Mouse (Mus musculus): ENCODE results near the gene Mettl7a1. TPM values are rescaled to one million over a fixed set of nuclear protein-coding genes. Genes with fewer than 3 reads are reported as not detected.

The Mettl7a1 gene
- total and polyA plus RNA-seq, 3 experiments = 17.3 to 34.4 TPM; not detected in 1

GRCm38 (mm10) chr15:100300499-100300898 is 3.4 kb upstream of the Mettl7a1 start (continued):
- TF ChIP-seq TBP (IDR thresholded peaks at IDR 0.05; ENCODE audit: low read depth, low read length) = no peak

- no peak for TF ChIP-seq GATA1 (IDR thresholded peaks at IDR 0.05; ENCODE audit: low read depth, low read length)
- no peak for TF ChIP-seq TCF12 (IDR thresholded peaks at IDR 0.05; ENCODE audit: low read depth, low read length)
- TF ChIP-seq POLR2AphosphoS5 (IDR thresholded peaks at IDR 0.05; ENCODE audit: borderline replicate concordance, low read depth, low read length) = no peak
- no peak for TF ChIP-seq CHD2 (IDR thresholded peaks at IDR 0.05; ENCODE audit: low read length)
- TF ChIP-seq ZNF384 (IDR thresholded peaks at IDR 0.05; ENCODE audit: low read depth, low read length) = no peak
- TF ChIP-seq ZMIZ1 (IDR thresholded peaks at IDR 0.05; ENCODE audit: low read depth, low read length) = no peak
- no peak for TF ChIP-seq RAD21 (IDR thresholded peaks at IDR 0.05; ENCODE audit: low read depth, low read length)
- TF ChIP-seq CHD1 (IDR thresholded peaks at IDR 0.05; ENCODE audit: low read depth, low read length) = no peak
- Histone ChIP-seq H3K9me3 (replicated peaks; ENCODE audit: insufficient read depth, low read length) (no peaks in the 10 kb centered on the region), H3K4me3 (ENCODE audit: control insufficient read depth in 1 of 2, insufficient read depth in 1 of 2, low read depth in 2 of 2, low read length in 2 of 2) (no peak overlapping the region), H3K79me2 (ENCODE audit: control insufficient read depth, insufficient read depth, low read length, poor library complexity) (peaks cover 7% of the 10 kb centered on the region), H3K9ac (ENCODE audit: control insufficient read depth, low read depth, low read length, poor library complexity, severe bottlenecking) (no peak overlapping the region), H3K27me3 (ENCODE audit: control insufficient read depth in 1 of 2, insufficient read depth in 2 of 2, low read length in 2 of 2) (no peaks in the 10 kb centered on the region), H3K4me1 (ENCODE audit: control insufficient read depth in 1 of 2, insufficient read depth in 2 of 2, low read length in 2 of 2) (peaks cover 29 to 31% of the 10 kb centered on the region in 2 experiments), H3K36me3 (ENCODE audit: control insufficient read depth in 1 of 2, insufficient read depth in 2 of 2, low read length in 2 of 2) (peaks cover 0 to 31% of the 10 kb centered on the region in 2 experiments; a peak in 2 of 4 replicates), H3K27ac (ENCODE audit: control insufficient read depth, low read depth, low read length) (no peak overlapping the region)
- DNase-seq (ENCODE audit: low read depth, low spot score) = no peak
These were observed 2.4 kb upstream of the Mettl7a1 start for GRCm38 (mm10) chr15:100301556-100301955.

GRCm38 (mm10) chr15:100303428-100304018 is 417 bp upstream of the Mettl7a1 start:
- Histone ChIP-seq H3K4me3 (ENCODE audit: control insufficient read depth in 1 of 2, insufficient read depth in 1 of 2, low read depth in 2 of 2, low read length in 2 of 2) (peak overlapping the region; percentile 56 to 79), H3K79me2 (ENCODE audit: control insufficient read depth, insufficient read depth, low read length, poor library complexity) (peaks cover 7% of the 10 kb centered on the region), H3K36me3 (ENCODE audit: control insufficient read depth in 1 of 2, insufficient read depth in 2 of 2, low read length in 2 of 2) (peaks cover 0 to 33% of the 10 kb centered on the region in 2 experiments; a peak in 2 of 4 replicates), H3K4me1 (ENCODE audit: control insufficient read depth in 1 of 2, insufficient read depth in 2 of 2, low read length in 2 of 2) (peaks cover 31 to 38% of the 10 kb centered on the region in 2 experiments), H3K27ac (ENCODE audit: control insufficient read depth, low read depth, low read length) (peak overlapping the region; percentile 99), H3K9me3 (replicated peaks; ENCODE audit: insufficient read depth, low read length) (no peaks in the 10 kb centered on the region), H3K9ac (ENCODE audit: control insufficient read depth, low read depth, low read length, poor library complexity, severe bottlenecking) (peak overlapping the region; percentile 55), H3K27me3 (ENCODE audit: control insufficient read depth in 1 of 2, insufficient read depth in 2 of 2, low read length in 2 of 2) (no peaks in the 10 kb centered on the region)
- peak; percentile 81 for DNase-seq (ENCODE audit: low read depth, low spot score)
- TF ChIP-seq TBP (IDR thresholded peaks at IDR 0.05; ENCODE audit: low read depth, low read length) = no peak
- TF ChIP-seq SIN3A (IDR thresholded peaks at IDR 0.05; ENCODE audit: low read length) = 0 out of 2 replicates have a peak, but pooled peaks have one; percentile 14
- peak; percentile 45; the same call in 1 of the 2 replicates for TF ChIP-seq ZMIZ1 (IDR thresholded peaks at IDR 0.05; ENCODE audit: low read depth, low read length)
- peak; percentile 54; the same call in 1 of the 2 replicates for TF ChIP-seq MYB (IDR thresholded peaks at IDR 0.05; ENCODE audit: low read depth, low read length)
- peak; percentile 47; the same call in 1 of the 2 replicates for TF ChIP-seq BHLHE40 (IDR thresholded peaks at IDR 0.05; ENCODE audit: borderline replicate concordance, low read depth, low read length)
- TF ChIP-seq GATA1 (IDR thresholded peaks at IDR 0.05; ENCODE audit: low read depth, low read length) = peak; percentile 72
- 0 out of 2 replicates have a peak, but pooled peaks have one; percentile 24 for TF ChIP-seq MYC (IDR thresholded peaks at IDR 0.05; ENCODE audit: low read depth, low read length)
- 0 out of 2 replicates have a peak, but pooled peaks have one; percentile 5 for TF ChIP-seq USF1 (IDR thresholded peaks at IDR 0.05; ENCODE audit: low read depth, low read length)
- peak; percentile 41; the same call in 1 of the 2 replicates for TF ChIP-seq MAZ (IDR thresholded peaks at IDR 0.05; ENCODE audit: low read depth, low read length)
- no peak for TF ChIP-seq POLR2AphosphoS2 (IDR thresholded peaks at IDR 0.05; ENCODE audit: low read length)
- 0 out of 2 replicates have a peak, but pooled peaks have one; percentile 15 for TF ChIP-seq ZNF384 (IDR thresholded peaks at IDR 0.05; ENCODE audit: low read depth, low read length)
- TF ChIP-seq RCOR1 (IDR thresholded peaks at IDR 0.05; ENCODE audit: low read depth, low read length) = peak; percentile 56
- peak; percentile 55; the same call in 1 of the 2 replicates for TF ChIP-seq MAX (IDR thresholded peaks at IDR 0.05; ENCODE audit: low read length)
- peak; percentile 66 for TF ChIP-seq TAL1 (IDR thresholded peaks at IDR 0.05; ENCODE audit: low read length)
- TF ChIP-seq ETS1 (IDR thresholded peaks at IDR 0.05; ENCODE audit: low read depth, low read length) = peak; percentile 72
- TF ChIP-seq MEF2A (IDR thresholded peaks at IDR 0.05; ENCODE audit: extremely low read depth, insufficient replicate concordance, low read depth, low read length, poor library complexity, severe bottlenecking) = no peak
- no peak for TF ChIP-seq NRF1 (IDR thresholded peaks at IDR 0.05; ENCODE audit: insufficient read depth, low read depth, low read length, poor library complexity, severe bottlenecking)
- no peak for TF ChIP-seq RAD21 (IDR thresholded peaks at IDR 0.05; ENCODE audit: low read depth, low read length)
- peak; percentile 80 for TF ChIP-seq TCF12 (IDR thresholded peaks at IDR 0.05; ENCODE audit: low read depth, low read length)
- TF ChIP-seq ELF1 (IDR thresholded peaks at IDR 0.05; ENCODE audit: low read depth, low read length) = 0 out of 2 replicates have a peak, but pooled peaks have one; percentile 23
- no peak for TF ChIP-seq GABPA (IDR thresholded peaks at IDR 0.05; ENCODE audit: low read depth, low read length)
- TF ChIP-seq CHD1 (IDR thresholded peaks at IDR 0.05; ENCODE audit: low read depth, low read length) = no peak
- TF ChIP-seq JUND (IDR thresholded peaks at IDR 0.05; ENCODE audit: low read depth, low read length) = no peak
- TF ChIP-seq MXI1 (IDR thresholded peaks at IDR 0.05; ENCODE audit: low read depth, low read length) = peak; percentile 67

All from MEL (cell line).